Mouse (Mus musculus): ENCODE data around the gene Tnik.

The Tnik gene

DNA sequence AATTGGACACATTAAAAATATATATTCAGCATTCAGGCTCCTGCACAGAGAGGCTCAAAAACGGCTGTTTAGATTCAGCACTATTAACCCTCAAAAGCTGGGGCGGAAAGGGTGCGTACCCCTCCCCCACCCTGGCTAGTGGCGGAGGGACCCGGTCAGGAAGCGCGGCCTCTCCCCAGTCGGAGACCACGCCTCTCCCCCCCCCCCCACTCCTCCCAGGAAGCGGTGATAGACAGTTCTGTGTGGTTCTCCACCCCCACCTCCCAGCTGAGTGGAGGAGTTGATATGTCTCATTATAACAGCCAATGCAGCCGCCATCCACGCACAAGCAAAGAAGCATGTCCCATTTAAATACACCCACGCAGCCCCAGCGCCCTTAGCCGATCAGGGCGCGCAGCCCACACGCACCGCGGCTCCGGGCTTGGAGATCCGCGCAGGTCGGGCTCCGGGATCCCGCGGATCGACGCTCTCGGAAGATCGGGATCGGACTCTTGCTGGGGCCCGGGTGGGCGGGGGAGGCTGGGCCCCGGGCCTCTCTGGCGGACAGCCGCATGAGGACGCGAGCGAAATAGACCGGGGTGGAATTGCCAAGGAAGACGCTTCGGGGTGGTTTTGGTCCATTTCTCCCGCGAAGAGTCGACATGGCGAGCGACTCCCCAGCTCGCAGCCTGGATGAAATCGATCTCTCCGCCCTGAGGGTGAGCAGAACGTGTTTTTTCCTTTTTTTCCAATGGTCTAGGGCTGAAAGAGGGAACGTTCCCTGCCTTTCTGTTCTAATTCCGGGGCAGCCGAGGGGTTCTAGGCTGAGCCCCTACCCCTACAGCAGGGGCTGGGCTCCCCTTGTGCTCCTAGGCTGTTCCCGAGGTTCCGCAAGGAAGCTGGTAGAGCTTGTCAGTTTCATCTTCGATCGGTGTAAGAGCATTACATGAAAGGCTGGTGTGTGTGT, at the start of gene Tnik:
Gene Tnik, plus strand, starts transcription at position 213 of the 946 bp plus-strand sequence.
- DNase-seq = peak; percentile 47

DNA sequence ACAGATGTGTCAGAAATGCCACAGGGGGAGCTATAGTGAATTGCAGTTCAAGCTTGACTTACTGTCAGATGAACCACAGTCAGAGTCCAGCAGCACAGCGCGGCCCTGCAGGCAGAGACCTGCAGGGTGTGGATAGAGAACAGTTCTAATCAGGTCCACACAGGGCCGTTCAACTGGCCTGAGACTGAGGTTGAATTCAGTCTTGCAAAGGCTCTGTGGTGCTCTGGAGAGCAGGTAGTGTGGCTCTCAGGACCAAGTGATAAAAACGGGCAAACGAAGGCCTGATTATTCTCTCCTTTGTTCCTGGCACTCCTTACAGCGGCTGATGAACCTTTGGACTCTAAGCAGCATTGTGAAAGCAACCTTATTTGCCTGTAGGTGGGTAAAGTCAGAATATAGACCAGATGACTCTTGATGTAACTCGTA, 48.1 kb upstream of the Tnik start:
- peak; percentile 17 for DNase-seq

DNA sequence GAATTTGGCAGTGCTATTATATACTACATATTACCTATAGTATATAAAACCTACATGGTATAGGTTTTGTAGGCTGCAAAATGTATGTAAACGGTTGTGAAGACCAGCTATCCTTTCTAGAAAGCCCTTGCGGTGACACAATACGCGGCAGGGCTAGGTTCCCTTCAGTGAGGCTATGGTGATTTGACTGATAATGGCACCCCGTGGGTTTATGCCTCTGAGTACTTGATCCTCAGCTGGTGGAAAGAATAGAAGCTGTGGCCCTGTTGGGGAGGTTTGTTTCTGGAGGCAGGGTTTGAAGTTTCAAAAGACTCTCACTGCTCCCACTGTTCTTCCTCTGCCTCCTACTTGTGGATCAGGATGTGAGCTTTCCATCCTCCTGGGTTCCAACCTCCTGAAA, 46.0 kb upstream of the Tnik start:
- no peak for DNase-seq

DNA sequence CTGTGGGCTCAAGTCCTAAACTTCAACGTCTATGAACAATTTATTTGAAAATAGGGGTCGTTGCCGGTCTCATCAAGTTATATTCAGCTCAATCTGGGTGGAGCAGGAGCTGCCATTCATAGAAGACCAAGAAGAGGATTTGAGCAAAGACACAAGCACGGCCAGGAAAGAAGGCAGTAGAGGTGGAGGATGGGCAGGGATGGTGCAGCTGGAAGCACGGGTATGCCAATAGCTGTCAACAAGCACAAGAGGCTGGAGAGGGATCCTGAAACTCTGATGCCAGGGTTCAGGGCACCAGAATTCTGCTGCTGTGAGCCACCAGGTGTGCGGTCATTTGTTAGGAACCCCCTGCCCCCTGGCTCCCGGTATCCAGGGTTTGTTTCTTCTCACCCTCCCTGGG, 43.5 kb upstream of the Tnik start:
- DNase-seq = no peak

DNA sequence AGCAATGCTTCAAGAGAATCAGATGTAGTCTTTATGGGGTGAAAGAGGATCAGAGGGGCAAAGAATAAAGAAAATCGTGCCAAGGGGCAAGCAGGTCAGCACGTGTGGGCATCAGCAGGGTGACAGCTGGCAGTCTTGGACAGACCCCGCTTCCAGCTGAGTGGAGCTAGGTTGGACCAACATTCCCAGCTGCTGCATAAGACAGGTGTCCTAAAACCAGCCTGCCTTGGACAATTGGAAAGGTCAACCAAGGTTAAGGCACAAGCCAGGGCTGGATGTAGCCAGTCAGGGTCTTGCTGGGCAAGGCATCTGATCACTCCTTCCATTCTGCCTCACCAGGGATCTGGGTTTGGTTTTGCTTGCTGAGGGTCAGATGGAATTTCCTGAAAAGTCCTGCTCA, 43.0 kb upstream of the Tnik start:
- DNase-seq = no peak

DNA sequence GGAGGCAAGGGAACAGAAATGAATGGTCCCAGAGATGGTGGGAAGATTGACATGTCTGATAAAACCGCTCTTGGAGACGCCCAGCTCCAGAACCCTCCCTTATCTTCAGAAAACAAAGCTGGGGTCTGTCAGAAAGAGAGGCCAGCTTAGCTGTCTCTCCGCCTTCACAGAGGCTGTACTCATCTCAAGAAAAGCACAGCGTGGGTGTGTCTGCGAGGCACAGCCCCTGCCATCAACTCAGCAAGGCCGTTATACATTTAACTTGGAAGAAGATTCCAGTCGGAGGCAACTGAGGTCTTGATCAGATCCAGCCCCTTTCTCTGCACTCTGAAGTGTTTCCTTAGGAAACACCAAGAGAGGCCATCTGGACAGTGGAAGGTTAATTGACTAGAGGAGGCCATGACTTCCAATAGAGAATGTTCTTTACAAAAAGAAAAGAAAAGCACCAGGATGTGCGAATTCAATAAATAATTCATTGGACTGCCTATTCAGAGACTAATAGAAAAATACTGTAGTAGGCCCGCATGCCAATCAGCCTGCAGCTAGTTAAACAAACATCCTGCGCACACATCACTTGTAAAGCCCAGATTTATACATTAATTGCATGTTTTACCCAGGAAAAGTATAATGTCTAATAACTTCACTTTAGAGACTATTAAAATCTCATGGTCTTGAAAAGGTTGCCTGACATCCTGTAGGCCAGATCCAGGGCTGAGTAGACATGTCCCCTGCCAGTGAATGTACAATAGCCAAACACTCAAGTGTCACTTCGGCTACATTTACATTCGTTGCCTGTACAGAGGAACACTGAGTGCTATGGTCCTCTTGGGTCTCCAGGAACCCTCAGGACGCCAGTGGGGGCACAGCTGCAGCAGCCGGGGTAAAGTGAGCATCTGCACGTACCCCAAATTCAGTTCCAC, 38.3 kb upstream of the Tnik start:
- no peak for DNase-seq

DNA sequence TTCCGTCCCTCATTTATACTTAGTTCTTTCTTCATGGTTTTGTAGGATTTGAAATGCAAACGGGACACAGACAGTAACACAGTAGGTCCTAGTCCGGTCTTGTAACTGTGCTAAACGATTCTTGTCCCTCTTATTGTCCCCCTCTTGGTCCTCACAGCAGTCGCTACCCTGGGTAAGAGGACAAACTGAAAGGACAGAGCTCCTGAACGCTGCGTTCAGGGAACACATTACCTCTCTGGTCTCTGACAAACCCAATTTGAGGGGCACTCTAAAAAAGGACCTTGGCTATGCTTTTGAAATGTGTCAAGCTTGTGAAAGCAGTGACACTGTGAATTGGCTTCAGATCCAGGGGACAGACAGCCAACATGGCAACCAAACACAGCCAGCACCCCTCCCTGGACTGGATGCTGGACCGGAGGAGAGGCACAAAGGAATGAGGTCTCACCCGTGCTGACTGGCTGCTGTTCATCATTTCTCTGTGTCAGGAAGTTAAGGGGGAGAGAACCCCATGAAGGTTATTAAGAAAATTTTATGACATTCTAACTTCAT, 37.6 kb upstream of the Tnik start:
- DNase-seq = no peak

DNA sequence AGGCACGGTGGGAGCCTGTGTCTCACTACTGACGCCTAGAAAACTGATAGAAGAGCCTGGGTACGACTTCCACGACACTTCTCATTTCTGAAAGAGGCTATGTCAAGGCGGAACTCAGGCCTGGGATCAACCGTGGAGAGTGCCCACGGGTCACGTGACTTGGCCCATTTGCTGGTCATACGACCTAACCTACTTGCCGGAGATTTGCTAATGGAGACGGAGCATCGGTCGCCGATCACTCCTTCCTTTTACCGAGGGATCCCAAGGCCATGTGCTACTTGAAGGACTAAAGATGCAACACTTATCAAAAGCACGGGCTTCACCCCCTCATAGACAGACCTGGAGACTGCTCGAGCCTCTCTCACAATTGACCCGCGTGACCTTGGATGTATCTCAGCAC, 36.8 kb upstream of the Tnik start:
- no peak for DNase-seq

DNA sequence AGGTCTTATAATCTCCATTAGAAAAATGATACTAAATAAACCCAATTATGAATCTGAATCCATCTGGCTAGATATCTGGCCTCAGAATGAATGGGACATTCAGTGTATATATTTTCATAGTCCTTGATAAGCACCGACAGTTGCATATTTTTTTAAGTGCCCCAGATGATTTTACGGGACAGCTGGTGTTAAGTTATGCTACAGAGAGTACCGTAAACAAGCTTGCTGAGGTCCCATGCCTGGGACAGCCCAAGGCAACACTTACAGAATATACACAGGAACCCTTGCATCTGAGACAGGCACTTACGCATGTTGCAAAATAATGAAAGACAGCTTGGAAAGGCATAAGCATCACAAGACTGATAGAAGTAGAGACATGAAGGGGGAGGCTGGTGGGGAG, 34.1 kb upstream of the Tnik start:
- DNase-seq = no peak

DNA sequence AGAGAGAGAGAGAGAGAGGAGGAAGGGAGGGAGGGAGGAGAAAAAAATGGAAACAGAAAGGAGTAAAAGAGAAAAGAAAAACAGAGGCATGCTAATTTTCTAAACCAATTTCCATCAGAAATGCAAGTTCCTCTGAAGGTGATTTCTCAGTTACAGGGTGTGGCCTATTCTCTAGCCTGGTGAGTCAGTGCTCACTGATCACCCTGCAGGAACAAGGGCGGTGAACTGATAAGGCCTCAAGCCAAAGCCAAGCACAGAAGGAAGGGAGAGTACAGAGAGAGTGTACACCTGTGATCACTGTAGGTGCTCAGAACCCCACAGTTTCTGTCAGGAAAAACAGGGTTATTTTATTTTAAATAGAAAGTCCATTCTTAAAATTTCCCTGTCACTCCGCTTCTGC, 33.5 kb upstream of the Tnik start:
- DNase-seq = no peak

DNA sequence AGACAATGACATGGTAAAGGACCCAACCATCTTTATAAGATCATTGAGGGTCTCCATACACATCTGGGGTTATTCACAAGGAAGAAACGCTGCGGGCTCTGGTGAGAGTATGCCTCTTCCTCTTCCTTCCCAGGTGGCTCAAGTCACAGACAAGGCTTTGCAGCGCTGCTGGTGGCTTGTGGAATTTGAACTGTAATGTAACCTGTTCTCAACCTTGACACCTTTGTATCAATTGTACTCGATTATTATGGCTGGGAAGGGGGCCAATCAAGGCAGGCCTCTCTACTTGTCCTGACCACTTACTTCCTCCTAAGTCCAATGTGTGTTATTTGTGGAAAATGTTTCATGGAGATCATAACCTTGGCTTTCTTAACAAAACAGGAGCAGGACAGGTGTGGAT, 30.1 kb upstream of the Tnik start:
- DNase-seq = no peak

DNA sequence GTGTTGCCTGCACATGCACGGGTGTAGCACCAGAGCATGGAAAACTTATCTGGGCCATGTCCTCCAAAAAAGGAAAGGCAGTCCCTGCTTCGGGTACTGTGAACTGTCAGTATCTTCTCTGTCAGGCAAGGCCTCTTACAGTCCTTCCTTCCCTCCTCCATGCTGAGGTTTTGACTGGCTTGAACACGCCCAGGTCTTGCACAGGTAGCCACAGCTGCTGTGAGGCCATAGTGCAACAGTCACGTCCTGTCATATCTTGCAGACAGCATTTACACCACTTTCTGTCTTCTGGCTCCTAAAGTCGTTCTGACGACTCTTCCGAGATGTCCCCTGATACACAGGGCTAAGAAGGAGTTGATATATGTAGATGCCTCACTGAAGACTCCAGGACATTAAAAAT, 28.8 kb upstream of the Tnik start:
- DNase-seq = no peak

DNA sequence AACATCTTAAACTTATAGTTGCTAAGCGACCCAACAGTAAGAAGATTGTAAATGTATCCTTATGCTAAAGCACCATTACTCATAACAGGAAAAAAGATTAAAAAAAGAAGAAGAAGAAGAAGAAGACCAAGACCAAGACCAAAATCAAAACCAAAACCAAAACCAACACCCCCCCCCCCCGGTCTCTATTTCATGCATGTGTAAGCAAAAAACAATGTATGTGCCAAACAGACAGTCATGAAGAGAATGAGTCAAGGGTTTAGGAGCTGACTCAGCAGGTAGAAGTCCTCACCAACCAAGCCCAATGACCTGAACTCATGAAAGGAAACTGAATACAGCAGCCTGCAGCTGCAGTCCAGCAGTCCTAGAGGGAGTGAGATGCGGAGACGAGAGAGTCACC, 26.3 kb upstream of the Tnik start:
- no peak for DNase-seq

DNA sequence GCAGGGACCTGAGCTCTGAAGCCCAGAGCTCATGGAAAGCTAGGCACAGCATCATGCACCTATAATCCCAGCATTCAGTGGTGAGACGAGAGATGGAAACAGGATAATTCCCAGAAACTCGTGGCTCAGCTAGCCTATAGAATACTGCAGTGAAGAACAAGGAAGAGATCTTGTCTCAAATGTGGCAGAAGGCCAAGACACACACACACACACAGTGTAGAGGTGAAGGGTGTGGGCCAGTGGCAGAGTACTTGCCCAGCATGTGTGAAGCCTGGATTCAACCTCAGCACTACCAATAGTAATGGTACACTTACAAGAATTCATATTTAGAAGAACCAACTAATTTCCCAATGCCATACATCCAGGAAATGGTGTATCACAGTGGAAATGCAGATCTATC, 24.9 kb upstream of the Tnik start:
- no peak for DNase-seq

DNA sequence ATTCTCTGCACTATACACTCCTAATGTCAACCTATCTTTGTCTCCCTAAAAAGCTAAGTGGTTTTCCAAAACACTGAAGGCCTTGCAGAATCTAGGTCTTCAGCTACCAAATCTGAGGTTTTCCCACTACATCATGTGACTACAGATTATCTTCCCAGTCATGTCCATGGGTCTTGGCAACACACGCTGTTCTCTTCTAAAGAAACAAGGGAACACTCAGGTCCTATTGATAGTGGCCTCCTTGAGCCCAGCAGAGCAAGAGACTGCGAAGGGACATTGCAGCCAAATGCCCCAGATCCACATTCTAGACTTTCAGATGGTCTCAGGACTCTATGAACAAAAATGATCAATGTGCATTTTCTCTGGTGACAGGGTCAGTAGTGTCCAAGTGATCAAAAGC, 20.5 kb upstream of the Tnik start:
- DNase-seq = no peak

DNA sequence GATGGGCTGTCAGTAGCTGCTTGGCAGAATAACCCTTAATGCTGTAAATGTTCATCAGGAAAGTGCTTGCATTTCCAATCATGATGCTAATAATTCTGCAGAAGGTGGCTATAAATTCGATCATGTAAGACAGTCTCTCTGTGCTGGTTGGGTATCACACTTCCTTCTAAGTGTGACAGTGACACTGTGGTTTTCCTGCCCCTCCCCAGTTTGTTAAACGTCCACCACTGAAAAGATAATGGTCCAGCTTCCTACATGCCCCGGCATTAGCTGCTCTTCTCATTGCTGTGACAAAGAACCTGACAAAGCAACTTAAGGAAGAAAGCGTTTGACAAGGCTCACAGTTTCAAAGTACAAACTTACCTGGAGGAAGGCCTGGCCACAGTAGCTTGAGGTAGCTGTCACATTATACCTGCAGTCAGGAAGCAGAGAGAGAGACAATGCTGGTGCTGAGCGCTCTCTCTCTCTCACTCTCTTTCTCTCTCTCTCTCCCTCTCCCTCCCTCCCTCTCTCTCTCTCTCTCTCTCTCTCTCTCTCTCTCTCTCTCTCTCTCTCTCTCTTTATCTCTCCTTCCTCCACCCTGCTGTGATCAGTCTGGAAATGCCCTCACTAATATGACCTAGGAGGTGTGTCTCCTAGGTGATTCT, 18.6 kb upstream of the Tnik start:
- DNase-seq = no peak

DNA sequence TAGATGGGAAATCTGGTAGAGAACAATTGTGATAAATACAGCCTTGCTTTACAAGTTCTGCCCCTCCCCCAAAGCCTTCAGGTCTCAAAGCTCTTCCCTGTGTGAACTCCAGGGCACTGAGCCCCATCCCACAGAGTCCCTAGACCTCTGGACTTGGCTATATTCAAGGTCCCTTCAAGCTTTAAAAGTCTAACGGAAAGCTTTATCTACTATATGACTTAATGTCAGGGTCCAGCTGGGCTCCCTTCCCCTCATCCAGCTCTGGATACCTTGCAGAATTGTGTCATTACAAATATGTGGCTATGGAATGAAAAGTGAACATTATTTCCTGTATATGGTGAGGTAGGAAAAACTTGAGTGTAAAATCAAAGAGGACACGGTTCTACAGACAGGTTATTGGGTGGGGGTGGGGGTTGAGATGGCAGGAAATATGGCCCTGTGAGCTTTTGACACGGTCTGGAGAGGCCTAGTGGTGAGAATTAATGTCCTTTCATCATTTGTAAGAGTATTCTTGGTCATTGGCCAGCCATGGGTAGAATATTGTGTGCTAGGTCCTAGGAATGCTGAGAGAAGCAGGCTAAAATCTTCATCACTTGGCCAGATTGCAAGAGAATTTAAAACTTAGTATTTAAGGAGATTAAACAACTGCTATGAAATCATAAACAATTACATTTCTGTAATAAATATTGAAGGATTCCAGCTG, 14.6 kb upstream of the Tnik start:
- no peak for DNase-seq

DNA sequence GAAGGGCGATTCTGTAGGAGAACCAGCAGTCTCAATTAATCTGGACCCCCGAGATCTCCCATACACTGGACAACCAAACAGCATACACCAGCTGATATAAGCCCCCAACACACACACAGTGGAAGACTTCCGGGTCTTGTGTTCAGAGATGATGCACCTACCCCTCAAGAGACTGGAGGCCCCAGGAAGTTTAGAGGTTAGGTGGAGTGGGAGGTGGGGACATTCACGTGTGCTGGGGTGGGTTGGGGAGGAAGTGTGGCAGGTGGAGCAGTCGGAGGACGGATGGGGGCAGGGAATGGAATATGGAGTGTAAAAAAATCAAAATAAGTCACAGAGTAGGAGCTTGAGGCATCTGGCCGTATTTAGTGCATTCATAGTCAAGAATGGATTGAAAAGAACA, 7.3 kb upstream of the Tnik start:
- DNase-seq = no peak

DNA sequence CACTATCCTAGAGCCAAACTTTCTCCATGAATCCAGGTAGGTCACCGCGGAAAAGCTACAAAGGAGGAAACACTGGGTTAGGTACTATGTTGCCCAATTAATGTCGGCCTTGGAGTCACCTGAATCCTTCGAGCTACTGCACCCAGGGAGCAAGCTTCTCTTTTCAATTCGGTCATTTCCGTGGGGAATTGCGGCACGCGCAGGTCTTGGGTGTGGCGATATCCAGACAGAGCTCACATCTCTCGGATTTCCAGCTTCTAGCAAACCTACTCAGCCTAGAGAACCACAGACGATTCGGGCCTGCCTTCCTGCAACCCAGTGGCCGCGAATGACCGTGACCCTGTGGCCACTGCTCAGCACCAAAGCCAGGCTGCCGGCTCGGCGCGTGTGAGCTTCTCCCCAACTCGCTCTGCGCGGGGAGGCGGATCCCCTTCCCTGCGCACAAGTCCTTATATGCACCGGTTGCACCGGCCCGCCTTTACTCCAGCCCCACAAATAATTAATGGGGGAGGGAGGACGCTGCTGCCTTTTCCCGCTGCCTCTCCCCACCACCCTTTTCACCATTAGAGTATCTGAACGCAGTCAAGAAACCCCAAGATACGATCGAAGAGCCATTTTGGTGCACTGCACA, 528 bp upstream of the Tnik start:
- DNase-seq = no peak

DNA sequence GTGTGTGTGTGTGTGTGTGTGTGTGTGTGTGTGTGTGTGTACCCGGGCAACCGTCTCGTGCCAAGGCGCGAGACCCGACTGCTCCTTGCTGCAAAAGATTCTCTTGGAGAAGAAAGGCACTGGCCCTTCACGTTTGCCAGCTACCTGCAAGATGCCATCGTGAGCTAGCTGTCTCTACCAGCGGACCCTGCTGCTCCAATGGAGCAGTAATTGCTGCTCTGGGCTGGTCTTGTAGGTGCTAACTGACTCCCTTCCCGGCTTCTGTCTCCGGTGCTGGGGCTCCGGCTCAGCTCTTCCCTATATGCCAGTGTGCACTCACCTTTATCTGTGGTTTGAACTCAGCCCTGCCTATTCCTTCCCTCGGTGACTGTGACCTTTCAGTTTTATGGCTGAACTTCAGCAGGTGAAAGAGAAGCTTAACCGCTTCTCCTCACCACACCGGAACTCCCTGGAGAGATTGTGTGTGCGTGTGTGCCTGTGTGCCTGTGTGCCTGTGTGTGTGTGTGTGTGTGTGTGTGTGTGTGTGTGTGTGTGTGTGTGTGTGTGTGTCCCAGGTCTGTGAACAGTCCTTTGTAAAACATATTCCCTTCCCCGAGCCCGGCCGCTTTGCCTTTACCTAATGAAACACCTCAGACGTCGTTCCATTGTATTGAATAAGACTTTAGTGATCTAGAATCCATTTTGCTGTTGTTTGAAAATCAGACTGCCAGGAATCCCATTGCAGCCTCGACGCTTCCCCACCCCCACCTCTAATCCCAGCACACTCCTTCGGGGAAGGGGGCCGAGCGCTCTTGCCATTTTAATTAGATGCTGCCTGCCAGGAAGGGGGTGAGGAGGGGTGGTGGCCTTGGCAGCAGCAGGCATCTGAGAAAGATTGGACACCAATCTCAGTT, 1.2 kb downstream of the Tnik start:
- peak; percentile 8 for DNase-seq

DNA sequence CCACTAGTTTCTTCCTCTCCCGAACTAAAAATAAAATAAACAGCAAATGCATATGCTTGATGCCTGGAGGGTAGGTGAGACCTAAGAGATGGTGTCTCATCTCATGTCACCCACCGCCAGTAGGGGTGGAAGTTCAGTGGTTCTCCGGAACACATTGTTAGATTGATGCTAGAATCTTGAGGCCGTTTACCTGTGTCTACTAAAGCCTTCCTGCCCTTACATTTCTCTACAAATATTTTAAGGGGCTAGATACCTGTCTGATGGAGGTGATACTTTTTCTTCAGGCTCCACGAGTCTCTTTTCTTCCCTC, 1.8 kb downstream of the Tnik start:
- DNase-seq = no peak
